Mouse (Mus musculus): ENCODE measurements at regions not wholly inside any gene's neighbourhood (a gene's known extent, or its start where the extent isn't known, plus 50 kb on each side); places are given as distances from the start of the nearest gene placed in this dataset.

DNA sequence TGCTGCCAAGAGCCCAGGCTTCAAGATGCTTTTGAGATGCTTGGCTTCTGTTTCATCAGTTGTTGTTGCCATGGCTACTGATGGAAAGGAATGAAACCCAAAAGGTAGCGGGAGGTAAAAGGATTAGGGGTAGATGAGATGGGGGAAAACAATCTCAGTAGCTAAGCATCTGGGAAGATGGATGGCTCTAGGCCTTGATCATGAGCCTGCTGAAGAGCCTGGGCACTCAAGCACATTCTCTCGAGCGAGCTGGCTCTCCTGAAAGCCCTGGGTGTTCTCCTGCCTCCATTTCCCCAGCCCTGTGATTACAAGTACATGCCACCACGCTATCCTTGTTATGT, 92.3 kb upstream of the Nrsn1 start:
- no peak overlapping the region for H3ac ChIP-seq (ENCODE audit: control insufficient read depth, insufficient read length)
- H3K79me2 ChIP-seq (ENCODE audit: control insufficient read depth, insufficient read depth) = no peaks in the 10 kb centered on the region
- no peaks in the 10 kb centered on the region for H3K27me3 ChIP-seq (ENCODE audit: control insufficient read depth, insufficient read depth, insufficient read length)
- H3K36me3 ChIP-seq (ENCODE audit: control insufficient read depth, insufficient read depth) = no peaks in the 10 kb centered on the region
- no peak overlapping the region for H3K4me2 ChIP-seq (ENCODE audit: low read depth)
- TF ChIP-seq TCF3 (IDR thresholded peaks at IDR 0.05; ENCODE audit: insufficient read length, low read depth) = no peak
- no peak for TF ChIP-seq MAX (IDR thresholded peaks at IDR 0.05; ENCODE audit: low read depth)
- no peak for TF ChIP-seq TCF12 (IDR thresholded peaks at IDR 0.05; ENCODE audit: insufficient read depth, poor library complexity, severe bottlenecking)
- no peak for TF ChIP-seq MYOG (IDR thresholded peaks at IDR 0.05; ENCODE audit: control insufficient read depth in 1 of 3, insufficient read depth in 1 of 3, insufficient read length in 2 of 3, low read depth in 2 of 3)
- TF ChIP-seq POLR2AphosphoS2 (IDR thresholded peaks at IDR 0.05; ENCODE audit: insufficient read length, low read depth) = no peak
- no peak for TF ChIP-seq USF1 (IDR thresholded peaks at IDR 0.05; ENCODE audit: low read depth)
- TF ChIP-seq SRF (IDR thresholded peaks at IDR 0.05; ENCODE audit: control insufficient read depth, insufficient read length, low read depth) = no peak
- no peak for TF ChIP-seq CEBPB (IDR thresholded peaks at IDR 0.05; ENCODE audit: insufficient read depth, poor library complexity, severe bottlenecking)
- no peak for TF ChIP-seq MYOD1 (IDR thresholded peaks at IDR 0.05; ENCODE audit: control insufficient read depth in 1 of 3, insufficient read length in 2 of 3, low read depth in 2 of 3)
- H3K4me3 ChIP-seq = no peak overlapping the region

DNA sequence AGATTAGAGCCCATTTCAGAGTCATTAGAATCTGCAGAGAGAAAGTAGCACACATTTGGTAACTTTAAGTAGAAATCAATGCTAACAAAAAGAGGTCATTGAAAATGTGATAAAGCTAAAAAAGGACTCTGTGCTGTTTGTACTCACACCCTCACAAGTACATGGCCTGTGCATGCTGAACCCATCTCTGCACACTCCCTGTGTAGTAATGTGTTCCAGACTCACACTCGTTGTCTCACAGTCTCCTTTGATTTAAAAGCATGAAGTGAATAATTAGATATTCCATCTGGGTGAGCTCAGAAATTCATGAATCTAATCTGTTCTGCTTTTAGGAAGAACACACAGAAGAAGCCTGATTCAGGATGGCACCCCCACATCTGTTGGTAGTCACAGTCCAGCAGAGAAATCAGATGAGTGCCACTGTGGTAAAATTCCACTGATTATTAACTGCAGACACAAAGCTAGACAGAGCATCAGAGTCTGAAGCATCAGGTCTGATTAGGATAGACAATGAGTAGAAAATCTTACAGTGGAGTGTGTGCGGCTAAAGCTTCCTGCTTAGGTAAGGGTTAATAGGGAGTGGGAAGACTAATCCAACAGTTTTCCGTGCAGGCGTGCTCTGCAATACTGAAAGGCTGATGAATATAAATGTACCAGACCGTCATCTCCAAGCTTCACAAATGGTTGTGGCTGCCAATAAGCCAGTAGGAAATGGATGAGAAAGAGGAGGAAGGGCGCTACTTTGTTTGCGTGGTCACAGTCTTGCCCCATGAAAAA, 91.7 kb upstream of the Nrsn1 start:
- no peaks in the 10 kb centered on the region for H3K36me3 ChIP-seq (ENCODE audit: control insufficient read depth, insufficient read depth)
- no peaks in the 10 kb centered on the region for H3K27me3 ChIP-seq (ENCODE audit: control insufficient read depth, insufficient read depth, insufficient read length)
- no peak for TF ChIP-seq CEBPB (IDR thresholded peaks at IDR 0.05; ENCODE audit: insufficient read depth, poor library complexity, severe bottlenecking)
- no peak for TF ChIP-seq POLR2AphosphoS2 (IDR thresholded peaks at IDR 0.05; ENCODE audit: insufficient read length, low read depth)
- TF ChIP-seq REST (IDR thresholded peaks at IDR 0.05; ENCODE audit: insufficient read depth, insufficient read length) = no peak
- no peak for TF ChIP-seq MYOG (IDR thresholded peaks at IDR 0.05; ENCODE audit: control insufficient read depth in 1 of 3, insufficient read depth in 1 of 3, insufficient read length in 2 of 3, low read depth in 2 of 3)
- no peaks in the 10 kb centered on the region for H3K79me2 ChIP-seq (ENCODE audit: control insufficient read depth, insufficient read depth)
- no peak overlapping the region for H3K4me2 ChIP-seq (ENCODE audit: low read depth)
- no peak overlapping the region for H3ac ChIP-seq (ENCODE audit: control insufficient read depth, insufficient read length)
- H3K4me3 ChIP-seq = no peak overlapping the region

DNA sequence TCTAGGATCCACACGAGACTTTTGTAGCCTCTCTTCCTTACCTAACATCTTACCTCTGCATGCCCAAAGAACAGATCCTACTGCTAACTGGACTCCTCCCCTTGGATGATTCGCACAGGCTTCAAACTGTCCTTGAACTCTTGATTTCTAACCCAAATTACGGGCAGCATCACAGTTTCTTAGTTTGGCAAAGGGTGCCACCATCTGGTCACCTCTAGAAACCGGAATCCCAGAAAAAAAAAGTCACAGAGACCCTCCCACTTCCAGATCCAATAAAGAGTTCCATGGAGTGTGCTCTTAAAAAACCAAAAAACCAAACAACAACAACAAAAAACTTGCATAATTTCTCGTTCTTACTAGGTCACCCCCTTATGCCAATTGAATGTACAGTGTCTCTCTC, 77.3 kb upstream of the Nrsn1 start:
- TF ChIP-seq MYOD1 (IDR thresholded peaks at IDR 0.05; ENCODE audit: control insufficient read depth in 1 of 3, insufficient read length in 2 of 3, low read depth in 2 of 3) = no peak
- no peak for TF ChIP-seq MAX (IDR thresholded peaks at IDR 0.05; ENCODE audit: low read depth)
- H3K79me2 ChIP-seq (ENCODE audit: control insufficient read depth, insufficient read depth) = no peaks in the 10 kb centered on the region
- H3K36me3 ChIP-seq (ENCODE audit: control insufficient read depth, insufficient read depth) = no peaks in the 10 kb centered on the region
- H3K27me3 ChIP-seq (ENCODE audit: control insufficient read depth, insufficient read depth, insufficient read length) = no peaks in the 10 kb centered on the region
- no peak overlapping the region for H3K4me3 ChIP-seq
- no peak overlapping the region for H3K4me2 ChIP-seq (ENCODE audit: low read depth)
- no peak overlapping the region for H3ac ChIP-seq (ENCODE audit: control insufficient read depth, insufficient read length)

DNA sequence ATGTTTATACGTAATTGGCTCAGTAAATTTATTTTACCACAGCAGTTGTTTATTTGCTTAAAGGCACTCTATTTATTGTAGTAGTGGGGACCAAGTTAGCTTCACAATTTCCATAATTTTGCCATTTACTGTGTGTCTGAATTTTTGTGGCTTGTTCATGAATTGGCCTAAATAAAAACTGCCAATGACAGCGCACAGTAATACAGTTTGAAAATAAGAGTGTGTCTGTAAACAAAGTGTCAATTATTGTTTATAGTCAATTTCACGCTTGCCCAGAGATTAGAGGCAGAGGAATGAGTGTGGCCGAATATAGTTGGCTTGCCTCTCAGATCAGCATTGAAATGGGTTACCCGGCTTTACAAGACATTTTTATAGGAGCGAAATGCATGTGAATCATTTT, 73.0 kb upstream of the Nrsn1 start:
- Histone ChIP-seq H3K27me3 (ENCODE audit: control insufficient read depth, insufficient read depth, insufficient read length) (no peaks in the 10 kb centered on the region), H3K4me3 (no peak overlapping the region), H3ac (ENCODE audit: control insufficient read depth, insufficient read length) (no peak overlapping the region), H3K4me2 (ENCODE audit: low read depth) (no peak overlapping the region), H3K36me3 (ENCODE audit: control insufficient read depth, insufficient read depth) (no peaks in the 10 kb centered on the region), H3K79me2 (ENCODE audit: control insufficient read depth, insufficient read depth) (no peaks in the 10 kb centered on the region)
- TF ChIP-seq REST (IDR thresholded peaks at IDR 0.05; ENCODE audit: insufficient read depth, insufficient read length) = no peak
- no peak for TF ChIP-seq MYOG (IDR thresholded peaks at IDR 0.05; ENCODE audit: control insufficient read depth in 1 of 3, insufficient read depth in 1 of 3, insufficient read length in 2 of 3, low read depth in 2 of 3)
- TF ChIP-seq POLR2AphosphoS2 (IDR thresholded peaks at IDR 0.05; ENCODE audit: insufficient read length, low read depth) = no peak

DNA sequence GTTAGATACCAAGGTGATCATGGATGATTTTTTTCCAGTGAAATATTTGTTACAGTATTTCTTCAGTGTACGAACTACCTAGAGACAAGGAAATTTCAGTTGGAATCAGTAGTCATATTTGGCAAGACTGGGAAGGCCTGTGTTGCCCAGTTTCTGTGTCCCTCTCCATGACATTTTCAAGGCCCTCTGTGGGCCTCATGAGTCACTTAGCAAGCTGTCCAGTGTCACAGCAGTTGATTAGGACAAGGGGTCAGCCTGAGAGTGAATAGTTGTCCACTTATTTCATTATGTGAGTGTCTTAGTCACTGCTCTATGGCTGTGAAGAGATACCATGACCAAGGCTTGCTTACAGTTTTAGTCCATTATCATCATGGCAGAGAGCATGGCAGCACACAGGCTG, 71.5 kb upstream of the Nrsn1 start:
- Histone ChIP-seq H3K36me3 (ENCODE audit: control insufficient read depth, insufficient read depth) (no peaks in the 10 kb centered on the region), H3K27me3 (ENCODE audit: control insufficient read depth, insufficient read depth, insufficient read length) (no peaks in the 10 kb centered on the region), H3K79me2 (ENCODE audit: control insufficient read depth, insufficient read depth) (no peaks in the 10 kb centered on the region), H3K4me3 (no peak overlapping the region), H3K4me2 (ENCODE audit: low read depth) (no peak overlapping the region), H3ac (ENCODE audit: control insufficient read depth, insufficient read length) (no peak overlapping the region)
- TF ChIP-seq POLR2AphosphoS2 (IDR thresholded peaks at IDR 0.05; ENCODE audit: insufficient read length, low read depth) (no peak), TCF12 (IDR thresholded peaks at IDR 0.05; ENCODE audit: insufficient read depth, poor library complexity, severe bottlenecking) (no peak), CEBPB (IDR thresholded peaks at IDR 0.05; ENCODE audit: insufficient read depth, poor library complexity, severe bottlenecking) (no peak), MYOG (IDR thresholded peaks at IDR 0.05; ENCODE audit: control insufficient read depth in 1 of 3, insufficient read depth in 1 of 3, insufficient read length in 2 of 3, low read depth in 2 of 3) (no peak), REST (IDR thresholded peaks at IDR 0.05; ENCODE audit: insufficient read depth, insufficient read length) (no peak), MYOD1 (IDR thresholded peaks at IDR 0.05; ENCODE audit: control insufficient read depth in 1 of 3, insufficient read length in 2 of 3, low read depth in 2 of 3) (no peak), SRF (IDR thresholded peaks at IDR 0.05; ENCODE audit: control insufficient read depth, insufficient read length, low read depth) (no peak), MAX (IDR thresholded peaks at IDR 0.05; ENCODE audit: low read depth) (no peak), USF1 (IDR thresholded peaks at IDR 0.05; ENCODE audit: low read depth) (no peak), E2F4 (IDR thresholded peaks at IDR 0.05; ENCODE audit: insufficient read depth) (no peak), POLR2A (IDR thresholded peaks at IDR 0.05; ENCODE audit: insufficient read length, low read depth) (no peak), TCF3 (IDR thresholded peaks at IDR 0.05; ENCODE audit: insufficient read length, low read depth) (no peak)

All from myocyte (in vitro differentiated cells).